Mouse (Mus musculus): Measurements from ENCODE around the gene Zfp85.
"Not testable (repeated sequence)": the region's sequence is repeated elsewhere in the genome, so short reads cannot be mapped to it uniquely, and the experiment has no call there.

- not testable (repeated sequence) for TF ChIP-seq POLR2A (IDR thresholded peaks at IDR 0.05; ENCODE audit: control insufficient read depth, extremely low read depth, insufficient read depth, low read length, poor library complexity); CTCF (IDR thresholded peaks at IDR 0.05; ENCODE audit: borderline replicate concordance, control insufficient read depth, extremely low read depth, insufficient read depth, low read length, poor library complexity)
Measured at GRCm38 (mm10) chr13:67799151-67799550, 44.1 kb upstream of the Zfp85 start.
